Mouse (Mus musculus): ENCODE data around the gene Gnai1. TPM values are rescaled to one million over a fixed set of nuclear protein-coding genes. Genes with fewer than 3 reads are reported as not detected.
"Not testable (repeated sequence)": the region's sequence is repeated elsewhere in the genome, so short reads cannot be mapped to it uniquely, and the experiment has no call there.

Gnai1 gene
- 52.1 and 56.8 TPM in 2 replicates for polyA plus RNA-seq (2015; fragmentation: Nextera tagmentation; extraction: Ambion mirVana)

GRCm38 (mm10) chr5:18360281-18360819, at the start of gene Gnai1:
Gene Gnai1 (minus strand): TSS chr5:18360355.
- peaks cover 6% of the 10 kb centered on the region; the same call in 1 of the 2 replicates for H3K27me3 ChIP-seq
- WGBS: under 1% methylated on average over 40 of the region's 76 CpGs
- H3K4me3 ChIP-seq: peak within 1 kb of the TSS; percentile 83
- peak within 1 kb of the TSS; percentile 80 for H3K4me2 ChIP-seq
- peak within 1 kb of the TSS; percentile 83 for H3K27ac ChIP-seq (replicated peaks)
- H3K36me3 ChIP-seq: no peaks in the 10 kb centered on the region
- peak; percentile 98 for ATAC-seq (ENCODE audit: low read depth)
- no peaks in the 10 kb centered on the region for H3K9me3 ChIP-seq
- H3K9ac ChIP-seq: peak within 1 kb of the TSS; percentile 85
- H3K4me1 ChIP-seq (replicated peaks): peaks cover 19% of the 10 kb centered on the region; the same call in 1 of the 2 replicates

GRCm38 (mm10) chr5:18367864-18368263, 7.7 kb upstream of the Gnai1 start:
- 5% methylated on average over 2 of the region's 2 CpGs for WGBS
- ATAC-seq (ENCODE audit: low read depth): no peak

GRCm38 (mm10) chr5:18365460-18365859, 5.3 kb upstream of the Gnai1 start:
- H3K27me3 ChIP-seq: peaks cover 6% of the 10 kb centered on the region; the same call in 1 of the 2 replicates
- peaks cover 4% of the 10 kb centered on the region; the same call in 1 of the 2 replicates for H3K4me1 ChIP-seq (replicated peaks)
- WGBS: 95% methylated on average over 3 of the region's 3 CpGs
- H3K4me3 ChIP-seq: no peak overlapping the region
- H3K4me2 ChIP-seq: no peak overlapping the region
- H3K9ac ChIP-seq: no peak overlapping the region
- ATAC-seq (ENCODE audit: low read depth): no peak
- H3K36me3 ChIP-seq: no peaks in the 10 kb centered on the region
- no peak overlapping the region for H3K27ac ChIP-seq (replicated peaks)
- no peaks in the 10 kb centered on the region for H3K9me3 ChIP-seq

More at GRCm38 (mm10) chr5:18367864-18368263, 7.7 kb upstream of the Gnai1 start:
- Histone ChIP-seq H3K27ac (replicated peaks) (no peak overlapping the region), H3K9ac (no peak overlapping the region), H3K4me2 (no peak overlapping the region), H3K27me3 (no peaks in the 10 kb centered on the region), H3K4me3 (no peak overlapping the region), H3K9me3 (no peaks in the 10 kb centered on the region), H3K4me1 (replicated peaks) (peaks cover 4% of the 10 kb centered on the region; the same call in 1 of the 2 replicates), H3K36me3 (no peaks in the 10 kb centered on the region)

GRCm38 (mm10) chr5:18360956-18361355, 801 bp upstream of the Gnai1 start:
- H3K36me3 ChIP-seq: no peaks in the 10 kb centered on the region
- H3K4me1 ChIP-seq (replicated peaks): peaks cover 19% of the 10 kb centered on the region; the same call in 1 of the 2 replicates
- H3K4me3 ChIP-seq: peak overlapping the region; percentile 83
- peak overlapping the region; percentile 80 for H3K4me2 ChIP-seq
- H3K9ac ChIP-seq: peak overlapping the region; percentile 85; the same call in 1 of the 2 replicates
- H3K27me3 ChIP-seq: peaks cover 6% of the 10 kb centered on the region; the same call in 1 of the 2 replicates
- no peak for ATAC-seq (ENCODE audit: low read depth)
- H3K9me3 ChIP-seq: no peaks in the 10 kb centered on the region
- 13% methylated on average over 6 of the region's 6 CpGs for WGBS
- H3K27ac ChIP-seq (replicated peaks): 0 out of 2 replicates have a peak overlapping the region, but pooled peaks have one; percentile 83

- Histone ChIP-seq H3K36me3 (no peaks in the 10 kb centered on the region), H3K9ac (peak overlapping the region; percentile 85), H3K4me3 (peak overlapping the region; percentile 83), H3K4me2 (peak overlapping the region; percentile 80), H3K9me3 (no peaks in the 10 kb centered on the region), H3K4me1 (replicated peaks) (peaks cover 19% of the 10 kb centered on the region; the same call in 1 of the 2 replicates), H3K27me3 (peaks cover 6% of the 10 kb centered on the region; the same call in 1 of the 2 replicates), H3K27ac (replicated peaks) (peak overlapping the region; percentile 83)
- WGBS: under 1% methylated on average over 75 of the region's 76 CpGs
- ATAC-seq (ENCODE audit: low read depth): peak; percentile 90
Observed at GRCm38 (mm10) chr5:18359376-18360280, 527 bp downstream of the Gnai1 start.

GRCm38 (mm10) chr5:18358778-18359177, 1.4 kb downstream of the Gnai1 start:
- peaks cover 19% of the 10 kb centered on the region; the same call in 1 of the 2 replicates for H3K4me1 ChIP-seq (replicated peaks)
- H3K27ac ChIP-seq (replicated peaks): no peak overlapping the region
- H3K36me3 ChIP-seq: no peaks in the 10 kb centered on the region
- no peaks in the 10 kb centered on the region for H3K9me3 ChIP-seq
- no peak for ATAC-seq (ENCODE audit: low read depth)
- H3K4me2 ChIP-seq: peak overlapping the region; percentile 80
- H3K27me3 ChIP-seq: peaks cover 6% of the 10 kb centered on the region; the same call in 1 of the 2 replicates
- H3K9ac ChIP-seq: peak overlapping the region; percentile 85
- 25% methylated on average over 6 of the region's 6 CpGs for WGBS
- peak overlapping the region; percentile 83 for H3K4me3 ChIP-seq

- no peaks in the 10 kb centered on the region for H3K36me3 ChIP-seq
- peak overlapping the region; percentile 85; the same call in 1 of the 2 replicates for H3K9ac ChIP-seq
- no peak for ATAC-seq (ENCODE audit: low read depth)
- no peaks in the 10 kb centered on the region for H3K9me3 ChIP-seq
- peak overlapping the region; percentile 80 for H3K4me2 ChIP-seq
- 16% methylated on average over 3 of the region's 3 CpGs for WGBS
- H3K4me1 ChIP-seq (replicated peaks): peaks cover 19% of the 10 kb centered on the region; the same call in 1 of the 2 replicates
- H3K4me3 ChIP-seq: peak overlapping the region; percentile 83
- H3K27ac ChIP-seq (replicated peaks): no peak overlapping the region
- peaks cover 6% of the 10 kb centered on the region; the same call in 1 of the 2 replicates for H3K27me3 ChIP-seq
Observed at GRCm38 (mm10) chr5:18358191-18358590, 2.0 kb downstream of the Gnai1 start.

- Histone ChIP-seq H3K9ac (no peak overlapping the region), H3K9me3 (no peaks in the 10 kb centered on the region), H3K27ac (replicated peaks) (no peak overlapping the region), H3K4me1 (replicated peaks) (no peaks in the 10 kb centered on the region), H3K4me3 (no peak overlapping the region), H3K36me3 (0 out of 2 replicates have a peak, but pooled peaks cover 4% of the 10 kb centered on the region), H3K27me3 (no peaks in the 10 kb centered on the region), H3K4me2 (no peak overlapping the region)
- no peak for ATAC-seq (ENCODE audit: low read depth)
- 80% methylated on average over 3 of the region's 3 CpGs for WGBS
Observed at GRCm38 (mm10) chr5:18347297-18347696, 12.9 kb downstream of the Gnai1 start.

- Histone ChIP-seq H3K9me3 (no peaks in the 10 kb centered on the region), H3K4me3 (no peak overlapping the region), H3K9ac (no peak overlapping the region), H3K36me3 (0 out of 2 replicates have a peak, but pooled peaks cover 4% of the 10 kb centered on the region), H3K4me1 (replicated peaks) (no peaks in the 10 kb centered on the region), H3K27me3 (no peaks in the 10 kb centered on the region), H3K4me2 (no peak overlapping the region), H3K27ac (replicated peaks) (no peak overlapping the region)
- no peak for ATAC-seq (ENCODE audit: low read depth)
- WGBS: 90% methylated on average over 4 of the region's 4 CpGs
Observed at GRCm38 (mm10) chr5:18343455-18344142, 16.6 kb downstream of the Gnai1 start.

GRCm38 (mm10) chr5:18342765-18343454, 17.2 kb downstream of the Gnai1 start:
- ATAC-seq (ENCODE audit: low read depth): no peak
- 85% methylated on average over 4 of the region's 4 CpGs for WGBS
- H3K27ac ChIP-seq (replicated peaks): no peak overlapping the region
- no peak overlapping the region for H3K4me2 ChIP-seq
- H3K27me3 ChIP-seq: no peaks in the 10 kb centered on the region
- H3K4me3 ChIP-seq: no peak overlapping the region
- 0 out of 2 replicates have a peak, but pooled peaks cover 4% of the 10 kb centered on the region for H3K36me3 ChIP-seq
- no peak overlapping the region for H3K9ac ChIP-seq
- H3K9me3 ChIP-seq: no peaks in the 10 kb centered on the region
- no peaks in the 10 kb centered on the region for H3K4me1 ChIP-seq (replicated peaks)

- 60% methylated on average over 1 of the region's 1 CpGs for WGBS
- H3K4me1 ChIP-seq (replicated peaks); H3K4me3 ChIP-seq; H3K36me3 ChIP-seq; H3K27me3 ChIP-seq; H3K27ac ChIP-seq (replicated peaks); H3K9ac ChIP-seq; H3K4me2 ChIP-seq; H3K9me3 ChIP-seq: not testable (repeated sequence)
- peak; percentile 43; the same call in 1 of the 2 replicates for ATAC-seq (ENCODE audit: low read depth)
Observed at GRCm38 (mm10) chr5:18341876-18342275, 18.3 kb downstream of the Gnai1 start.

Data from neural tube, embryonic 13.5 days (tissue).